Mouse (Mus musculus) gonadal fat pad, adult 2 months (tissue): ENCODE results near the gene Hat1. TPM values are rescaled to one million over a fixed set of nuclear protein-coding genes. Genes with fewer than 3 reads are reported as not detected.
"Not testable (repeated sequence)": the region's sequence is repeated elsewhere in the genome, so short reads cannot be mapped to it uniquely, and the experiment has no call there.

Source experiments
- DNase-seq: peaks from one replicate; pipeline ENCODE4 v3.0.0-alpha.2; 2012; ENCODE audit warnings: low read depth
- polyA plus RNA-seq: library from polyadenylated mRNA; depleted of rRNA; stranded (reverse); fragments of >200 nt; gene quantifications from 2 replicates; pipeline ENCODE4 v1.2.3, GENCODE M21; 2012; rRNA removed

Gene Hat1
- 7.0 and 9.0 TPM in 2 replicates for polyA plus RNA-seq

GRCm38 (mm10) chr2:71388951-71389763, at the start of gene Hat1:
Hat1 (plus strand) TSS chr2:71388958.
- DNase-seq: no peak

GRCm38 (mm10) chr2:71340126-71340525, 48.6 kb upstream of the Hat1 start:
- no peak for DNase-seq

DNA sequence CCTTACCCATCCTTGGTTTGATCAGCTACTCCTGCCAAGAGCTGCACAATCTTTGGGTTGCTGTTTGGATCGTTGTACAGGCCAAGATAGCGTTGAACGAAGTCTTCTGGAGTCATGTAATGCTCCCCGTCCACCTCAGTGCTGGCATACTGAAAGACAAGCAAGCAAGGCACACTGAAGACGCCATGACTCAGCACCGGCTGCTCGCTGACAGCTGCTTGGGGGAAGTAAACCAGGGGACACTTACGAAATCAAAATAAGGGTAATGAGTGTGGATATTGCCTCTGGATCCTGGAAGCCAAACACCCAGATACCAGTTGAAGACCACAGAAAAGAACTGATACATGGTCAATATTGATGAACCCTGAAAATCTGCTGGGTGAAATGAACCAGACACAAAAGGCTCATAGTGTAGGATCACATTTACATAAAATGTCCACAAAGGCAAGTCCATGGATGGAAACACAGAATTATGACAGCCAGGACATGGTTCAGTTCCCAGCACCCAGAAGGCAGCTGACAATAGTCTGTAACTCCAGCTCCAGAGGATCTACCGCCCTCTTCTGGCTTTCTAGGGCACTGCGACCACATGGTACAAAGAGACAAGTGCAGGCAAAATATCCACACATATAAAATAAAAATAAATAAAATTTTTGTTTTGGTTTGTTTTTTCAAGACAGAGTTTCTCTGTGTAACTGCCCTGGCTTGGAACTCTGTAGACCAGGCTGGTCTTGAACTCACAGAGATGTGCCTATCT, 44.7 kb upstream of the Hat1 start:
- DNase-seq: no peak

GRCm38 (mm10) chr2:71347160-71347559, 41.6 kb upstream of the Hat1 start:
- no peak for DNase-seq

- no peak for DNase-seq
Observed at GRCm38 (mm10) chr2:71347732-71348490, 40.8 kb upstream of the Hat1 start.

DNA sequence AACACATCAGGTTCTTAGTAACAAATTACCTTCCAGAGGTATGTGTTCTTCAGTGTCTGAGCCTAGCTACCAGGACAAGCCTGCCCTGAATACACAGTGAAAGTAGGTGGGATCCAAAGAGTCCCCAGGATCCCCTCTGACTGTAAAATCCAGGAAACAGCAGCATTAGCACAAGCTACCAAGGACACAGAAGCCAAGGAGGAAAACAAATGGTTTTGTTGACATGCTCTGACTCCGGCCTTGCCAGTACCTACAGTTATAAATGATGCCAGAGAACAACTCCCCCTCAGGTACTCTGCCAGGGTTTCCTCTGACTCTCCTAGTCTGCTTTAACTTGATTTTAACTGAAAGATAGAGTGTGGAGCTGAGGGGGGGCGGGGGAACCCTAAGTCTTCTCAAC, 39.2 kb upstream of the Hat1 start:
- DNase-seq: no peak

GRCm38 (mm10) chr2:71350181-71350580, 38.6 kb upstream of the Hat1 start:
- no peak for DNase-seq

DNA sequence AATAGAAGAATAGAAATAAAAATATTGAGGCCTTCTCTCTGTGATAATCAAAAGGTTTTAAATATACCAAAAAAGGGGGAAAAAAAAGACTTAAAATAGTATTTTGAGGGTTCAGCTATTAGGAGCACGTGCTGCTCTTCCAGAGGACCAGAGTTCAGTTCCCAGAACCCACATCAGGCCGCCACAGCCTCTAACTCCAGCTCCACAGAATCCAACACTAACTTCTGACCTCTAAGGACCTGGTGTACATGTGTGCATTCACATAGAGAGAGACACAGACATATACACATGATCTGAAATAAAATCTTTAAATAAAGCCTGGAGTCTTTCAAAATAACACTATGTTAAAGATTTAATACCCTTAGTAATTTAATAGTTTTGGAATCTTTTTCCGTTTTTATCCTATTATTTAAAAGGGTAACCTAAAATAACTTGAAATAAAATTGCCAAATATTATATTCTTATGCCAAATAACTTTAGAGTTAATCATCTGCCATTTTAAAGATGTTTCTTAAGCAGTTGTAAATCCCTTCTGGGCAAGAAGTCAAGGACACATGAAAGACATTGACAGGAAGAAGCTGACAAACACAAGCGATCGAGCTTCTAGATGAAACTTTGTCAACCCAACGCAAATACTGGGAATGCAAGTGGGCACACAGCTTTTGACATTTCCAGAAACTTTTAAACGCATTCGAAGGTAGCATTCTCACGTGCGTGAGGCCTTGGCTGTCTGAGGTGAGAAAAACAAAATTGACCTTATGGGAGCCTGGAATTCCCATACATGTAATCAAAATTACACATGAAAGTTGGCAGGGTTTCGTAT, 37.6 kb upstream of the Hat1 start:
- DNase-seq: no peak

DNA sequence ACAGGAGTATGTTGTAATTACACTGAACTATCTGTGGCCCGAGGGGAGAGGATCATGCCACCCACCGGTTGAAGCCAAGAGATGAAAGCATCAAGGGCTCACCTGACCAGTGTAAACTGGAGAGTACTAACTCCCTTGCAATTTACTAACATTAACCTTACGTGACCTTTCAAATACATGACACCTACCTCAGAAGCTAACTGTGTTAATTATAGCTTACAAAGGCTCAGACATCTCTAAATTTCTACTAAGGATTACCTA, 37.1 kb upstream of the Hat1 start:
- DNase-seq: no peak

DNA sequence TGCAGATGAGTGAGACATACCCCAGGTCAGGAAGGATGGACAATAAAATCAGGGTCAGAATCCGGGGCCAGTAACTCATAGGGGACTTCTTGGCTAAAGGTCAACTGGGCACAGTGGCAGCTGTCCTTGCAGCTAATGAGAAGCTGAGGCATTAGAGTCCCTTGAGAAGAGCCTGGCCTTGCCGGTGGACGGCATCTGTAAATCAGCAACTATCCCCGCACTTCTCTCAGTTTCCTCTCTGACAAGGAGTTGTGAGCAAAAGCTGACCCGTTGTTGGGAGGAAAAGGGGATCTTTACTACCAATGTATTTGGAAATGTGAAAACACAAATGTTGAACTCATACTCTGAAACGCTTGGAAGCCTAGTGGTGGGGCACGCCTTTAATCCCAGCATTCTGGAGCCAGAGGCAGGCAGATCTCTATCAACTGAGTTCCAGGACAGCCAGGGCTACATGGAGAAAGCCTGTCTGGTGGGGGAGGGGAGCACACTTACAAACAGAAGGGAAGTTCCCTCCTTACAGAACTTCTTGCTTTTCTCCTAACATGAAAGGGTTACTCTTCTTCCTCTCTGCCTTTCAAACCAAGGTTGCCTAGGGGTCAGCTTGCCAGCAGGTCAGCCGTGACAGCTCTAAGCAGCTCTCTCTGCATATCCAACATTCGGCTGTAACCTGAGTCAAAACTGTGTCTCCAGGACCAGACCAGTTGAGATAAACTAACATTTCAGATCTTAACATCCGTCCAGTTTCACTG, 35.3 kb upstream of the Hat1 start:
- no peak for DNase-seq

DNA sequence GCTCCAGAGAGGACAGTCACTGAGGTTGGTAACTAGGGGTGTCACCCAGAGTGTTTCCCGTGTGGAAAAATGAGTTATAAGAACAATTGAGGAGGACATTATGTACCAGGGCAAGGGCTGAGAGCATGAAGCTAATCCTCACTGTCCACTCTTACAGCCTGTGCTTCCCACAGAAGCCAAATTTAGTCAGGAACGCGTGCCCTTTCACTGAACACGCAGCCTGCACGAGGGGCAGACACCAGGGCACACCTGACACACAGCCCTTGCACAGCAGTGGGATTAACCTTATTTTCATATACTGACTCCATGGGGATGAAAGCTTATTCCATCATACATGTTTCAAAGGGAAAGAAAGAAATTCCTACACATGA, 34.7 kb upstream of the Hat1 start:
- DNase-seq: no peak

- no peak for DNase-seq
Observed at GRCm38 (mm10) chr2:71358347-71358746, 30.4 kb upstream of the Hat1 start.

GRCm38 (mm10) chr2:71360192-71360591, 28.6 kb upstream of the Hat1 start:
- no peak for DNase-seq

GRCm38 (mm10) chr2:71366618-71367124, 22.1 kb upstream of the Hat1 start:
- no peak for DNase-seq

DNA sequence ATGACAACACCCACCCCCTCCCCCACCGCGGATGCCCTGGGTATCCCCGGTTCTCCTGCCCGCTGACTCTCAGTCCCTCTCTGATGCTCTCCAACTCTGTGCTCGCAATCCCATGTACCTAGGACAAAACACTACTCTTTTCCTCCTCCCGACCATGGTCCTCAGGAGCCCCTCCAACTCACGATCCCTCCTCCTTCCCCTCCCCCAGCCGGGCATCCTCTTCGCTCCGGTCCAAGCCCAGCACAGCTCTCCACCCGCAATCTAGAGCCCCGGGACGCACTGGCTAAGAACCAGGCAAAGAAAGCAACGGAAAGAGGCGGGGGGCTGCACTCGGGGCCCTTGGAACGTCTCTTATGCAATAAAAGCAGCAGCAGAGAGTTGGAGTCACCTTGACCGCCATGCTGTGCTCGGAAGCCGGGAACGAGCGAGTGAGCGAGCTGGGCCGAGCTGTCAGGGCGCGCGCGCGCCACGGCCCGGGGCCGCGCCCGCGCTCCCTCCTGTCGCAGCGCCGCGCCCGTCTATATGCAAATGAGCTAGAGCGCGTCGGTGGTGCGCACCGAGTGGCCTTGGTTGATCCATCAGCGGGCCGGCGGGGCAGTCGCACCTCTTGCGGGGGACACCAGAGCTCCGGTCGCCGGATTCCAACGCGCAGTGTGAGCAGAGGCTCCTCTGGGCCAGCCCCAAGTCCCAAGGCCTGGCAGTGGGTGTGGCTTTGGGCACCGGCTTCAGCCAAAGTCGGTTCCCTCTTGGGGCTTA, 21.5 kb upstream of the Hat1 start, which contains the start of gene Slc25a12:
Gene Slc25a12, minus strand, starts transcription at position 625 of the 756 bp plus-strand sequence.
- no peak for DNase-seq

- DNase-seq: no peak
Observed at GRCm38 (mm10) chr2:71368086-71368485, 20.7 kb upstream of the Hat1 start.

GRCm38 (mm10) chr2:71371790-71372189, 17.0 kb upstream of the Hat1 start:
- no peak for DNase-seq

GRCm38 (mm10) chr2:71372261-71372660, 16.5 kb upstream of the Hat1 start:
- not testable (repeated sequence) for DNase-seq

GRCm38 (mm10) chr2:71374275-71375155, 14.2 kb upstream of the Hat1 start:
- DNase-seq: no peak
